1 mouse cellular context compared by ENCODE assay signal in the genomic region with DNA sequence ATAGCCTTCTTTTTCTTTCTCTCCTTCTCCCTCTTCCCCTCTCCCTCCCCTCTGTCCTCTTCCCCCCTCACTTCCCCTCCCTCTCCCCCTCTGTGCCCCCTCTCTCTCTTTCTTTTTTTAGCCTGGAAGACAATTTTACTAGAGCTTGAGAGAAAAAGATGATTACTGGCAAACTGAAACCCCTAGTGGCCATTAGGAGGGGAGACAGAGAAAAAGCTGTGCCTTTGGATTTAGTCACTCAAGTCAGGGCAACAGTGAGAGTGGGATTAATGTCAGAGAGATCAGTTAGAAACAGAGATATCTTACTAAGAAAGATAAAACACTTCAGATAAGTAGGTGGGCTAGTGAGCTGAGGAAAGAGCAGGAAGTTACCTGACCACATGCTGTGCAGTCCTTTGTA.
TF ChIP-seq lines count a peak whose summit lies in the region.

No protein-coding gene starts in this region.

TF ChIP-seq in CH12.LX, 34 proteins besides CTCF, POLR2A, EP300 and RAD21 (continued from another document):
- no peak for TF ChIP-seq IRF4 (IDR thresholded peaks at IDR 0.05; ENCODE audit: low read depth, low read length)
- no peak for TF ChIP-seq TCF12 (IDR thresholded peaks at IDR 0.05; ENCODE audit: low read depth, low read length)
- no peak for TF ChIP-seq MAZ (IDR thresholded peaks at IDR 0.05; ENCODE audit: low read depth, low read length)
- TF ChIP-seq CHD1 (IDR thresholded peaks at IDR 0.05; ENCODE audit: low read depth, low read length): no peak
- no peak for TF ChIP-seq POLR2AphosphoS2 (IDR thresholded peaks at IDR 0.05; ENCODE audit: low read depth, low read length)
- TF ChIP-seq ELF1 (IDR thresholded peaks at IDR 0.05; ENCODE audit: low read depth, low read length): no peak
- no peak for TF ChIP-seq JUN (IDR thresholded peaks at IDR 0.05; ENCODE audit: insufficient read depth, low read depth, low read length)
- TF ChIP-seq USF2 (conservative IDR thresholded peaks at IDR 0.05; ENCODE audit: low read depth, low read length): no peak
- TF ChIP-seq MYC (IDR thresholded peaks at IDR 0.05; ENCODE audit: low read depth, low read length): no peak
- no peak for TF ChIP-seq ZMIZ1 (IDR thresholded peaks at IDR 0.05; ENCODE audit: low read depth, low read length)
- no peak for TF ChIP-seq JUND (conservative IDR thresholded peaks at IDR 0.05; ENCODE audit: low read depth, low read length)
